Mouse (Mus musculus): ENCODE results near the gene Uhrf1bp1. TPM values are rescaled to one million over a fixed set of nuclear protein-coding genes. Genes with fewer than 3 reads are reported as not detected.

Uhrf1bp1 gene
- 1 to 10 TPM; 6.8 to 8.7 TPM for total RNA-seq (2023)

GRCm38 (mm10) chr17:27856265-27856797 lies at the start of gene Uhrf1bp1:
Uhrf1bp1 (plus strand) TSS chr17:27856441.

GRCm38 (mm10) chr17:27820568-27821406 lies 35.5 kb upstream of the Uhrf1bp1 start, which contains the start of gene D17Wsu92e:
D17Wsu92e (minus strand) TSS chr17:27820648.

GRCm38 (mm10) chr17:27837850-27838249 lies 18.4 kb upstream of the Uhrf1bp1 start, which contains the start of gene Snrpc:
Snrpc (plus strand) TSS chr17:27838150.

GRCm38 (mm10) chr17:27908888-27909621 lies 52.8 kb downstream of the Uhrf1bp1 start, which contains the start of gene Anks1:
Anks1 (plus strand) TSS chr17:27909306.

GRCm38 (mm10) chr17:27909622-27910500 lies 53.6 kb downstream of the Uhrf1bp1 start, which contains the start of gene Taf11:
Taf11 (minus strand) TSS chr17:27909844.

Other genes with a start within 250 kb of the Uhrf1bp1 start
- 10 to 100 TPM; 61.3 to 66.1 TPM for gene Nudt3, start 232.9 kb upstream of the Uhrf1bp1 start, total RNA-seq (2023)
- not detected for gene RPS10-NUDT3, start 221.2 kb upstream of the Uhrf1bp1 start, total RNA-seq (2023)
- gene Rps10, start 219.8 kb upstream of the Uhrf1bp1 start, total RNA-seq (2023) = 100 to 1,000 TPM; 775 to 841 TPM
- under 1 TPM in 1 of 2 experiments, not detected in 1; 0.13 TPM for gene Pacsin1, start 200.9 kb upstream of the Uhrf1bp1 start, total RNA-seq (2023)
- not detected for gene Spdef, start 127.5 kb upstream of the Uhrf1bp1 start, total RNA-seq (2023)
- 10 to 100 TPM; 57.1 to 62.7 TPM for gene D17Wsu92e, start 35.8 kb upstream of the Uhrf1bp1 start, total RNA-seq (2023)
- 10 to 100 TPM; 68.0 to 72.2 TPM for gene Snrpc, start 18.3 kb upstream of the Uhrf1bp1 start, total RNA-seq (2023)
- gene Anks1, start 52.9 kb downstream of the Uhrf1bp1 start, total RNA-seq (2023) = 10 to 100 TPM; 72.1 to 99.1 TPM
- 10 to 100 TPM; 32.6 to 33.8 TPM for gene Taf11, start 53.4 kb downstream of the Uhrf1bp1 start, total RNA-seq (2023)
- gene Tcp11, start 224.2 kb downstream of the Uhrf1bp1 start, total RNA-seq (2023) = 1 to 10 TPM in 1 of 2 experiments, under 1 TPM in 1; 0.88 to 1.6 TPM

Measured in neutrophil, adult 83 days (primary cell).